Mouse (Mus musculus) intestine, postnatal 0 days (tissue): ENCODE measurements around the gene She. TPM values are rescaled to one million over a fixed set of nuclear protein-coding genes. Genes with fewer than 3 reads are reported as not detected.
"Not testable (repeated sequence)": the region's sequence is repeated elsewhere in the genome, so short reads cannot be mapped to it uniquely, and the experiment has no call there.

ENCODE experiments used
- ATAC-seq: fragments of 200-750 bp; cut with Nextera tagmentation; 2 replicates; pipeline ENCODE4 v1.8.0; 2017; ENCODE audit warnings: mild to moderate bottlenecking, moderate TSS enrichment, moderate library complexity
- H3K27ac ChIP-seq: fragments of 300-500 bp; sonication (generic); 2 replicates; pipeline ENCODE4 v1.5.1; 2014; ENCODE audit warnings: mild to moderate bottlenecking, low read depth, low read length, moderate library complexity
- H3K27me3 ChIP-seq: fragments of 300-500 bp; sonication (generic); replicated peaks from 2 replicates; pipeline ENCODE4 v1.6.1; 2014; ENCODE audit warnings: low read length, mixed read lengths; ENCODE audit not compliant: control insufficient read depth, insufficient read depth
- H3K36me3 ChIP-seq: fragments of 300-500 bp; sonication (generic); 2 replicates; pipeline ENCODE4 v1.6.1; 2014; ENCODE audit warnings: mild to moderate bottlenecking, moderate library complexity; ENCODE audit not compliant: control insufficient read depth, insufficient read depth
- H3K4me1 ChIP-seq: fragments of 300-500 bp; sonication (generic); replicated peaks from 2 replicates; pipeline ENCODE4 v1.6.1; 2014; ENCODE audit warnings: antibody characterized with exemption, low read length, mixed read lengths; ENCODE audit not compliant: control insufficient read depth, insufficient read depth
- H3K4me2 ChIP-seq: fragments of 300-500 bp; sonication (generic); replicated peaks from 2 replicates; pipeline ENCODE4 v1.6.1; 2014; ENCODE audit warnings: low read depth, mild to moderate bottlenecking, moderate library complexity
- H3K4me3 ChIP-seq: fragments of 300-500 bp; sonication (generic); 2 replicates; pipeline ENCODE4 v1.5.1; 2014; ENCODE audit warnings: low read depth, low read length
- H3K9ac ChIP-seq: fragments of 300-500 bp; sonication (generic); 2 replicates; pipeline ENCODE4 v1.6.1; 2014; ENCODE audit warnings: mild to moderate bottlenecking, low read depth, low read length
- H3K9me3 ChIP-seq: fragments of 300-500 bp; sonication (generic); 2 replicates; pipeline ENCODE4 v1.6.1; 2016; ENCODE audit warnings: mixed run types; ENCODE audit not compliant: control insufficient read depth
- CTCF ChIP-seq: sonication (generic); IDR thresholded peaks from 2 replicates; pipeline ENCODE4 v1.5.1; 2016; ENCODE audit warnings: low read depth, mild to moderate bottlenecking, control low read depth, antibody characterized with exemption, moderate library complexity
- WGBS: fragments of 180-500 bp; shearing (Covaris S2); extraction: QIAGEN DNeasy Blood & Tissue Kit; methylation state at CpG from one replicate; pipeline ENCODE4 v1.1.7; 2014; 5-methylcytosine and 5-hydroxymethylcytosine counted together
- polyA plus RNA-seq: library from polyadenylated mRNA; unstranded; fragments of >200 nt; fragmentation: Nextera tagmentation; extraction: Ambion mirVana; gene quantifications from 2 replicates; pipeline ENCODE4 v1.2.1, GENCODE M21; 2015

Gene She
- polyA plus RNA-seq, 1 experiment from 2014 or later = 1.6 TPM

DNA sequence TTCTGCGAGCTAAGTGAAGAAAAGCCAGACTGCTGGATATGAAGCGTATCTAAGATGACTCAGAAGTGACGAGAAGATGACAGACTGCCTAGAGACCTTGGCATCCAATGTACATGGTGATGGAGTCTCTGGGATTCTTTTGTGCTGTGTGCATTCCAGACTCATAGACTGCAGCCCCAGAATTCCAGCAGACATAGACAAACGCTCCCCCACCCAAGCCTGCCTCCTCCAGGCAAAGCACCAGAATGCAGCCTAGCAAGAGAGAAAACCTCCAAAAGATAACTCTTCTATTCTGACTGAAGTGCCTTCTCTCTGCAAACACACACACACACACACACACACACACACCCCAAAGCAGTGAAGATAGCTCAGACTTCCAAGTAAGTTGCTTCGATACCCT, 35.4 kb upstream of the She start:
- H3K4me1 ChIP-seq = no peaks in the 10 kb centered on the region
- no peaks in the 10 kb centered on the region for H3K27me3 ChIP-seq
- H3K4me3 ChIP-seq = no peak overlapping the region
- WGBS = 63% methylated on average over 5 of the region's 5 CpGs
- TF ChIP-seq CTCF = peak; percentile 54
- H3K36me3 ChIP-seq = no peaks in the 10 kb centered on the region
- no peak overlapping the region for H3K27ac ChIP-seq
- no peaks in the 10 kb centered on the region for H3K9me3 ChIP-seq
- H3K4me2 ChIP-seq = no peak overlapping the region
- H3K9ac ChIP-seq = no peak overlapping the region
- ATAC-seq = no peak

DNA sequence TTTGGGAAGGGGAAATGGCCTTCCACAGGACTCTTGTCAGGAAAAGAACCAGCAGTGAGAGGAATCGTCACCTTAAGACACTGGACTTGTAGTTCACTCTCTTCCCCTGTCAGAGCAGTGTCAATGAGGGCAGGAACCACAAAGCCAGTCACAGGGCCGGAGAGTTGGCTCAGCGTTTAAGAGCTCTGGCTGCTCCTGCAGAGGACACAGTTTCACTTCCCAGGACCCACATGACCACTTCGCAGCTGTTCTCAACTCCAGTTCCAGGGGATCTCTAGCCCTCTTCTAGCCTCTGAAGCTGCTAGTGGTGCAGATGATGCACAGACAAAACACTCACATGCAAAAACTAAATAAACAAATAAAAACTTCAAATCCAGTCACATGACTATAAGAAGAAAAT, 34.8 kb upstream of the She start:
- Histone ChIP-seq H3K4me1 (no peaks in the 10 kb centered on the region), H3K27ac (no peak overlapping the region), H3K4me3 (no peak overlapping the region), H3K36me3 (no peaks in the 10 kb centered on the region), H3K9ac (no peak overlapping the region), H3K27me3 (no peaks in the 10 kb centered on the region), H3K4me2 (no peak overlapping the region), H3K9me3 (no peaks in the 10 kb centered on the region)
- TF ChIP-seq CTCF = no peak
- no peak for ATAC-seq
- WGBS = 38% methylated on average over 4 of the region's 4 CpGs

- H3K27ac ChIP-seq = no peak overlapping the region
- H3K36me3 ChIP-seq = no peaks in the 10 kb centered on the region
- no peak for ATAC-seq
- H3K9me3 ChIP-seq = no peaks in the 10 kb centered on the region
- H3K9ac ChIP-seq = no peak overlapping the region
- no peak overlapping the region for H3K4me2 ChIP-seq
- no peaks in the 10 kb centered on the region for H3K27me3 ChIP-seq
- H3K4me1 ChIP-seq = no peaks in the 10 kb centered on the region; the same call in 1 of the 2 replicates
- WGBS = 66% methylated on average over 3 of the region's 3 CpGs
- H3K4me3 ChIP-seq = no peak overlapping the region
- TF ChIP-seq CTCF = no peak
Measured at GRCm38 (mm10) chr3:89798518-89798917, 32.7 kb upstream of the She start.

DNA sequence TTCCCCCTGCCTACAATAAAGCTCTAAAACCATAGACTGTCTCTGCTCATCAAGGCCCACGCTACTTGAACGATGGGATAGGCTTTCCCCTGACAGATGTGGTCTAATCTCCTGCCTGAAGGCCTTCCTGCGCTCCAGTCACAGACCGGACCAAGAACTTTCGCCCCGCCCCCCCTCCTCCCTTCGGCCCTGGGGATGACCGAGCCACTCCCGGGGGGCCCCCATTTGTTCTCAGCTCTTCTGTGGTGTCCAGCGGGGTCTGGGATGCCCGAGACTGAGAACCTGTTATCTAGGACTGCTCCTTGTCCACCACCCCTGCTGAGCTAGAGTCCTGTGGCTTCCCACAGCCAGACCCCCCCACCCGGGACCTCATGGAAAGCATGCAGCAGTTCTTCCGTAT, 31.7 kb upstream of the She start:
- Histone ChIP-seq H3K9me3 (no peaks in the 10 kb centered on the region), H3K27me3 (no peaks in the 10 kb centered on the region), H3K9ac (no peak overlapping the region), H3K27ac (no peak overlapping the region), H3K4me3 (no peak overlapping the region), H3K4me2 (peak overlapping the region; percentile 41), H3K4me1 (no peaks in the 10 kb centered on the region; the same call in 1 of the 2 replicates), H3K36me3 (no peaks in the 10 kb centered on the region)
- 18% methylated on average over 13 of the region's 13 CpGs for WGBS
- ATAC-seq = no peak
- TF ChIP-seq CTCF = no peak

- H3K27me3 ChIP-seq = not testable (repeated sequence)
Measured at GRCm38 (mm10) chr3:89800078-89800477, 31.1 kb upstream of the She start.

GRCm38 (mm10) chr3:89800774-89801506, 30.2 kb upstream of the She start:
- Histone ChIP-seq H3K36me3 (no peaks in the 10 kb centered on the region), H3K4me1 (no peaks in the 10 kb centered on the region; the same call in 1 of the 2 replicates), H3K27me3 (no peaks in the 10 kb centered on the region), H3K9me3 (no peaks in the 10 kb centered on the region), H3K27ac (no peak overlapping the region), H3K4me2 (peak overlapping the region; percentile 35; the same call in 1 of the 2 replicates), H3K4me3 (no peak overlapping the region), H3K9ac (no peak overlapping the region)
- 69% methylated on average over 5 of the region's 5 CpGs for WGBS
- TF ChIP-seq CTCF = no peak
- no peak for ATAC-seq

More at GRCm38 (mm10) chr3:89800078-89800477, 31.1 kb upstream of the She start:
- H3K4me3 ChIP-seq, H3K9ac ChIP-seq, H3K27ac ChIP-seq, ATAC-seq, H3K4me2 ChIP-seq, H3K4me1 ChIP-seq, H3K36me3 ChIP-seq, H3K9me3 ChIP-seq: not testable (repeated sequence)
- WGBS = 71% methylated on average over 3 of the region's 3 CpGs

DNA sequence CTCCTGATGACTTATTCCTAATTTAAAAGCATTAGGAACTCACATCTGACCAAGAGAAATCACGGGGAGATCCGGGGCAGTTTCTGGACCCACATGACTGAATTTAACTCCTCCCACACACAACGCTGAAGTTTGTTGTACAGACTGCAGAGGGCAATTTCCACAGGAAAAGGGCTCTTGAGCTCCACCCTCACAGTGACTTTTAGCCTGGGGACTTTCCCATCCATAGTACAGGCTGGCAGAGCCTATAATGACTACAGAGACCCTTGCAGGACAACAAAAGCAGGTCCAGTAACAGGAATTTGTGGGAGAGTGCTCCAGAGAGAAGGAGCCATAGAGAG, 29.7 kb upstream of the She start:
- Histone ChIP-seq H3K9ac (no peak overlapping the region), H3K4me2 (peak overlapping the region; percentile 35; the same call in 1 of the 2 replicates), H3K27ac (no peak overlapping the region), H3K27me3 (no peaks in the 10 kb centered on the region), H3K4me1 (no peaks in the 10 kb centered on the region; the same call in 1 of the 2 replicates), H3K4me3 (no peak overlapping the region), H3K9me3 (no peaks in the 10 kb centered on the region), H3K36me3 (no peaks in the 10 kb centered on the region)
- WGBS = 5% methylated on average over 3 of the region's 3 CpGs
- TF ChIP-seq CTCF = peak; percentile 42
- ATAC-seq = peak; percentile 59; the same call in 1 of the 2 replicates
